Mouse (Mus musculus) lung, adult 2 months (tissue): Measurements from ENCODE around the gene Galnt17.

Source experiments
- CTCF ChIP-seq: fragments of 200-500 bp; IDR thresholded peaks from 2 replicates; pipeline ENCODE4 v1.5.1; 2011; ENCODE audit warnings: mild to moderate bottlenecking, low read length, control low read depth; ENCODE audit not compliant: insufficient read depth
- POLR2A ChIP-seq: fragments of 200-500 bp; IDR thresholded peaks from 2 replicates; pipeline ENCODE4 v1.6.1; 2011; ENCODE audit warnings: low read depth, mild to moderate bottlenecking, control low read depth, low read length, borderline replicate concordance; ENCODE audit errors: extremely low read depth

DNA sequence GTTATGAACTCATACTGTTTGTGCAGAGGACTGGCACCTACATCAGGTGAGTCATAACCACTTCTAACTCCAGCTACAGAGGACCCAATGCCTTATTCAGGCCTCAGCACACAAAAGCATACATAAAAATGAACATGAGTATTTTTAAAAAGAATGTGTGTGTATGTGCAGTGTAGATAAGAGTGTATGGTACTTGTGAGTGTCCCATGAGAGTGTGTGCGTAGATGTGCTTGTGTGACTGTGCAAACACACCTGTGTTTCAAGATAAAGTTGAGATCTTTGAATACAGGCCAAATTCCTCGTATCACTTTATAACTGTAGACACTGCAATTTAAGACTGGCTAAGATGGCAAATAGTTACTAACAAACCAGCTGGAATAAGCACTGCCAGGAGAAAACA lies 307.7 kb downstream of the Galnt17 start:
- TF ChIP-seq POLR2A (no peak), CTCF (no peak)
